In genomic region chr8:94472741-94473140, GRCm38 (mm10) we compare ENCODE assay signal across 20 mouse cellular contexts. TPM values are rescaled to one million over a fixed set of nuclear protein-coding genes. Genes with fewer than 3 reads are reported as not detected.
DNase-seq lines count a peak whose midpoint lies in the region; TF ChIP-seq lines count a peak whose summit lies in the region.
"Had no signal": no experiment of that assay in that cellular context is flagged by ENCODE, and none has a peak within 500 bp of the region (broad histone marks: within the 10 kb centered on the region; RNA-seq: fewer than 3 reads in every experiment).

No protein-coding gene starts in this region.

- TF ChIP-seq CTCF in CH12.LX (conservative IDR thresholded peaks at IDR 0.05 in 1 of 2, IDR thresholded peaks at IDR 0.05 in 1 of 2; ENCODE audit: low read depth in 2 of 2, low read length in 2 of 2), result no peak

- H3K27ac ChIP-seq in CH12.LX (ENCODE audit: insufficient read depth, low read depth), result no peak overlapping the region

- TF ChIP-seq EP300 in CH12.LX (IDR thresholded peaks at IDR 0.05; ENCODE audit: low read length), result no peak

- in situ Hi-C loops in CH12.LX (cut with MboI; ENCODE audit: low pct_ligation_motif_present, low pct_unique_long_range_greater_than_20kb, low sequenced_read_pairs), result no loop called here

- no peak for TF ChIP-seq RAD21 in CH12.LX (IDR thresholded peaks at IDR 0.05; ENCODE audit: low read depth, low read length)

- no peaks in the 10 kb centered on the region for H3K9me3 ChIP-seq in CH12.LX (replicated peaks; ENCODE audit: low read length)
- H3K9me3 ChIP-seq: G1E had no signal

- H3K9ac ChIP-seq in CH12.LX (ENCODE audit: insufficient read depth, low read depth), result no peak overlapping the region

- DNase-seq in heart, adult 11 months, result peak; percentile 86
- no peak for DNase-seq in heart, postnatal 25 days (ENCODE audit: low spot score)
- peak; percentile 37 for DNase-seq in testis, postnatal 10 days (ENCODE audit: low spot score)
- DNase-seq in testis, postnatal 14 days (ENCODE audit: low spot score), result no peak
- DNase-seq in urinary bladder, postnatal 10 days (ENCODE audit: low spot score), result peak; percentile 6
- no peak for DNase-seq in urinary bladder, postnatal 36 days (ENCODE audit: low spot score in 2 of 2)
- no peak for DNase-seq in CH12.LX (ENCODE audit: extremely low read depth)
- no peak for DNase-seq in layer of hippocampus, postnatal 25 days (ENCODE audit: extremely low spot score in 1 of 2, low spot score in 1 of 2)
- DNase-seq: adrenal gland, adult 2 months; adrenal gland, adult 8-10 months; adrenal gland, postnatal 10 days; adrenal gland, postnatal 14 days; adrenal gland, postnatal 25 days; adrenal gland, postnatal 36 days; B cell, adult 2 months; cerebellum, adult 11 months; cerebellum, adult 11-12 months; cerebellum, adult 18-20 months had no signal

- no peak overlapping the region for H3K4me3 ChIP-seq in CH12.LX (replicated peaks in 1 of 3; ENCODE audit: low read depth in 2 of 3, low read length in 2 of 3, poor library complexity in 1 of 3)

- intact Hi-C loops in heart, postnatal 25 days (cut with DNase I), result no loop called here

- H3K27me3 ChIP-seq in CH12.LX (replicated peaks), result no peaks in the 10 kb centered on the region

- no peak for TF ChIP-seq POLR2A in CH12.LX (IDR thresholded peaks at IDR 0.05; ENCODE audit: low read depth, low read length)

- no peaks in the 10 kb centered on the region; a peak in 1 of 4 replicates for H3K4me1 ChIP-seq in CH12.LX (ENCODE audit: control insufficient read depth in 1 of 2, insufficient read depth in 2 of 2)

- no peaks in the 10 kb centered on the region for H3K79me2 ChIP-seq in CH12.LX (replicated peaks; ENCODE audit: control insufficient read depth, extremely low read depth, insufficient read depth, poor library complexity, severe bottlenecking)

- H3K4me2 ChIP-seq in CH12.LX (ENCODE audit: insufficient read depth, low read depth, poor library complexity, severe bottlenecking), result no peak overlapping the region

- dilution Hi-C loops in CH12.LX (cut with MboI; ENCODE audit: extremely low pct_ligation_motif_present, extremely low pct_unique_long_range_greater_than_20kb, low sequenced_read_pairs), result no loop called here

- peaks cover 82 to 92% of the 10 kb centered on the region in 2 experiments for H3K36me3 ChIP-seq in CH12.LX (replicated peaks in 1 of 2; ENCODE audit: control insufficient read depth in 1 of 2, insufficient read depth in 1 of 2, low read length in 1 of 2)
- H3K36me3 ChIP-seq: G1E had no signal

TF ChIP-seq in CH12.LX, 34 proteins besides CTCF, POLR2A, EP300 and RAD21:
- 0 out of 2 replicates have a peak, but pooled peaks have one; percentile 6 for TF ChIP-seq POLR2AphosphoS2 (IDR thresholded peaks at IDR 0.05; ENCODE audit: low read depth, low read length)
- no peak for TF ChIP-seq JUND (conservative IDR thresholded peaks at IDR 0.05; ENCODE audit: low read depth, low read length)
TF ChIP-seq in CH12.LX: peak in this region for 1.

RNA-seq across cellular contexts. Expression of gene Nlrc5, which starts 38.6 kb away (rescaled TPM):
- total RNA-seq in heart, postnatal 25 days (2021), result 1 to 10 TPM in 1 of 2 experiments, under 1 TPM in 1; 0.49 to 1.7 TPM
- 58.6 and 73.0 TPM in 2 replicates for total RNA-seq in CH12.LX (2012; rRNA removed)
- 58.1 and 60.2 TPM in 2 replicates for total RNA-seq in CH12.LX (2014; rRNA removed)
- 72.5 and 75.2 TPM in 2 replicates for polyA plus RNA-seq in CH12.LX (2012; ENCODE audit: insufficient read length, low read depth)
- under 1 TPM; 0.26 to 0.59 TPM for total RNA-seq in layer of hippocampus, postnatal 25 days (2021)
- total RNA-seq: MEL had no signal

Comparison
In these comparisons a context has a peak if more than half of its experiments do, and no peak if none do; other contexts are left out.
1. DNase-seq: peak in heart, adult 11 months (single experiment), testis, postnatal 10 days (single experiment) and urinary bladder, postnatal 10 days (single experiment); none in heart, postnatal 25 days (single experiment), testis, postnatal 14 days (single experiment), urinary bladder, postnatal 36 days (0 of 2), CH12.LX (single experiment) and layer of hippocampus, postnatal 25 days (0 of 2).
2. RNA of gene Nlrc5, which starts 38.6 kb away (total RNA-seq): 58.1 to 73.0 TPM in CH12.LX; 0.49 to 1.7 TPM in heart, postnatal 25 days and 0.26 to 0.59 TPM in layer of hippocampus, postnatal 25 days; every median in the first group is over 10 times any median in the second.